Mouse (Mus musculus): ENCODE results near the gene Rbm20. TPM values are rescaled to one million over a fixed set of nuclear protein-coding genes. Genes with fewer than 3 reads are reported as not detected.
"Not testable (repeated sequence)": the region's sequence is repeated elsewhere in the genome, so short reads cannot be mapped to it uniquely, and the experiment has no call there.

Rbm20 gene
- polyA plus RNA-seq, 1 experiment from 2014 or later = 0.59 TPM

DNA sequence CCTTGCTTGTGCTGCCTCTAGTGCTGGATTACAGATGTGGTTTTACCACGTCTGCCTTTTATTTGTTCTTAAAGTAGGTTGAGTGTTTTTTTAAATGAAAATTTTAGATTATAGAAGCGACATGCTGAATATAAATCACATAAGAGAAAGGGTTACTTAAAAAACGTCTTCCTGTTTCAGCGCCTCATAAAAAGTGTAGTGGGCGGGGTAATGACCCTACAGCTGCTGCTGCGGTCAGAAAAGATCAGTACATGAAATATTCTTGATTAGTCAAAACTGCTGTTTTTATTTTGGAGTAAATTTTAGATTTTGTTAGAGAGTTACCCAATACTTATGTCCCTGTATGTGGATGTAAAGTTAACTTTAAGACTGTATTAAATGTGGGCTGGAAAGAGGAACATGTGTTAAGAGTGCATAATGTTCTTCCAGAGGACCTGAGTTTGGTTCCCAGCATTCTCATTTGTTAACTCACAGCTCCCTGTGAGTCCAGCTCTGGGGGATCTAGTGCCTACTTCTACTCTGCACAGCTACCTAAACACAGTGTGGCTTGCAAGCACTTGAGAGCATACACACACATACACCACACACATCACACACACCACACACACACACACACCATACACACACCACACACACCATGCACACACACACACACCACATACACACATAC, 229.1 kb downstream of the Rbm20 start:
- H3K4me1 ChIP-seq (ENCODE audit: insufficient read depth) = peaks cover 11% of the 10 kb centered on the region
- no peak for ATAC-seq (ENCODE audit: insufficient read depth)
- H3K4me3 ChIP-seq (ENCODE audit: low read depth, low read length) = no peak overlapping the region
- DNase-seq = no peak
- WGBS = 35% methylated on average over 6 of the region's 6 CpGs
- H3K9ac ChIP-seq = no peak overlapping the region
- H3K27me3 ChIP-seq (ENCODE audit: insufficient read depth, low read length) = no peaks in the 10 kb centered on the region
- no peaks in the 10 kb centered on the region for H3K9me3 ChIP-seq (ENCODE audit: low read depth, low read length)
- H3K4me2 ChIP-seq = peak overlapping the region; percentile 65
- no peak overlapping the region for H3K27ac ChIP-seq (ENCODE audit: low read depth)
- H3K36me3 ChIP-seq (ENCODE audit: insufficient read depth) = peaks cover 15% of the 10 kb centered on the region
- no peak for TF ChIP-seq CTCF (IDR thresholded peaks at IDR 0.05; ENCODE audit: low read depth)

DNA sequence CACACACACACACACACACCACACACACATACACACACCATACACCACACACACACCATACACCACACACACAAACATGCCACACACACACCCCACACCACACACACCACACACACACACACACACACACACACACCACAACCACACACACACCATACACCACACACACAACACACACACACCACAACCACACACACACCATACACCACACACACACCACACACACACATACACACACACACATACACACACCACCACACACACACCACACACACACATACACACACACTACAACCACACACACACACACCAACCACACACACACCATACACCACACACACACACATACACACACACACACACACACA, 229.6 kb downstream of the Rbm20 start:
- peaks cover 11% of the 10 kb centered on the region for H3K4me1 ChIP-seq (ENCODE audit: insufficient read depth)
- not testable (repeated sequence) for H3K27me3 ChIP-seq (ENCODE audit: insufficient read depth, low read length); H3K4me3 ChIP-seq (ENCODE audit: low read depth, low read length); DNase-seq; H3K9me3 ChIP-seq (ENCODE audit: low read depth, low read length); ATAC-seq (ENCODE audit: insufficient read depth); H3K27ac ChIP-seq (ENCODE audit: low read depth); H3K4me2 ChIP-seq; H3K9ac ChIP-seq
- H3K36me3 ChIP-seq (ENCODE audit: insufficient read depth) = peaks cover 15% of the 10 kb centered on the region

DNA sequence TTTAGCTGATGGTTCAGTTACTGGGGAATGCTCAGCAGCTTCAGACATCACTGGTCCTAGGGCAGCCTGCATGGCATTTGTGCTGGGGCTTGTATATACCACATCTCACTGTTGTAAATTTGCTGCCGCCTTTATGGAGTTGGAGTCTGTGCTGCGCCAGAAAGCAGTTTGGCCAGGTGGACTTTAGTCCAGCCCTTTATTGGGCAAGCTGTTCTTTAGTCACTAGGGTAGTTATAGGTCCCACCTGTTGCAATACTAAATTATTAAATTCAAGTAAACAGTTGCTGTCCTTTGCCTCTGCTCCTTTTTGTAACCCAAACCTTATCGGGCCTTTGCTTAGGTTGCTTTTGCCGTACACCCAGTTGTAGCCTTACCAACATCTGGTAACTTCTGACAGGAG, 237.8 kb downstream of the Rbm20 start:
- no peak overlapping the region for H3K27ac ChIP-seq (ENCODE audit: low read depth)
- DNase-seq (no peak), ATAC-seq (ENCODE audit: insufficient read depth) (no peak)
- no peaks in the 10 kb centered on the region for H3K27me3 ChIP-seq (ENCODE audit: insufficient read depth, low read length)
- no peaks in the 10 kb centered on the region for H3K4me1 ChIP-seq (ENCODE audit: insufficient read depth)
- H3K9ac ChIP-seq = no peak overlapping the region
- WGBS = 96% methylated on average over 4 of the region's 4 CpGs
- no peak overlapping the region for H3K4me3 ChIP-seq (ENCODE audit: low read depth, low read length)
- H3K4me2 ChIP-seq = no peak overlapping the region
- TF ChIP-seq CTCF (IDR thresholded peaks at IDR 0.05; ENCODE audit: low read depth) = no peak
- H3K9me3 ChIP-seq (ENCODE audit: low read depth, low read length) = no peaks in the 10 kb centered on the region
- H3K36me3 ChIP-seq (ENCODE audit: insufficient read depth) = peaks cover 74% of the 10 kb centered on the region

Other genes starting within 250 kb of the Rbm20 start
- gene Dusp5, start 148.2 kb upstream of the Rbm20 start, polyA plus RNA-seq (2014; fragmentation: Nextera tagmentation; extraction: Ambion mirVana) = 7.3 and 8.9 TPM in 2 replicates
- gene Nutf2-ps1, start 88.2 kb upstream of the Rbm20 start, polyA plus RNA-seq (2014; fragmentation: Nextera tagmentation; extraction: Ambion mirVana) = 389 and 445 TPM in 2 replicates
- gene Smc3, start 76.9 kb upstream of the Rbm20 start, polyA plus RNA-seq (2014; fragmentation: Nextera tagmentation; extraction: Ambion mirVana) = 75.0 and 76.1 TPM in 2 replicates
- gene Pdcd4, start 214.9 kb downstream of the Rbm20 start, polyA plus RNA-seq (2014; fragmentation: Nextera tagmentation; extraction: Ambion mirVana) = 101 and 104 TPM in 2 replicates